Mouse (Mus musculus): ENCODE measurements around the gene Zyg11a.
"Not testable (repeated sequence)": the region's sequence is repeated elsewhere in the genome, so short reads cannot be mapped to it uniquely, and the experiment has no call there.

Zyg11a gene
- long read RNA-seq, experiment 1, result 0 reads
- long read RNA-seq, experiment 2, result 0 reads

DNA sequence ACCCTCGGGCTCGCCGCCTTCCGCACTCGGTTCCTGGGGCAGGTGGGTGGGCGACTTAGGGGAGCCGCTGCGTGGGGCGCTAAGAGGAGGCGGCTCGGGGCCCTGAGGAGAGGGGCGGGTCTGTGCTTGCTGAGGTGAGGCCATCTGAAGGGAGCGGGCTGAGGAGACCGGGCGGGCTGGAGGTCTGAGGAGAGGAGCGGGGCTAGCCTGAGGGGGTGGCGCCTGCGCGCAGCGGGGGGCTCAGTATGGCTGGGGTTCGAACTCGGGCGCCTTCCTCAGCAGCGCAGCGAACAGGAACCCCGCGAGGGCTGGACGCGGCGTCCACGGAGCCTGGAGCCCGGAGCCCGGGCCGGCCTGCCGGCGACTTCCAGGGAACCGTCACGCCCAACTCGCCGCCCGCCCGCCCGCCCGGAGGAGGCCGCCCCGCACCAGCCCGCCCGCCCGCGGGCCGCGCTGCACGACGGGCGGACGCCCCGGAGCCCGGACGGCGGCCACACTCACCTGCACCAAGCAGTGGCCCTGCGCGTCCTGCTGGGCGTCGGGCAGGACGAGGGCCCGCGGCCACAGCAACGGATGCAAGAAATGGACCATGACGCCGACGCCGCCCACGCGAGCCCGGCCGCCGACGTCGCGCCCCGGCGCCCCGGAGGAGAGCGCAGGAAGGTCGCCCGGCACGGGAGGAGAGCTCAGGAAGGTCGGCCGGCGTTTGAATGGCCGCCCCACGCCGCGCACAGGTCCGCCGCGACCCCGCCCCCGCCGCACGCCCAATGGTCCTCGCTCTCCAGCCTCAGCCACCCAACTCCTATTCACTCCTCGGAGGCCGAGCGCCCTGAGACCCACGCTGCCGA, at the start of gene Zyg11a:
Gene Zyg11a, minus strand, starts transcription at position 717 of the 848 bp plus-strand sequence.
- intact Hi-C loops (cut with DNase I), result no loop called here

DNA sequence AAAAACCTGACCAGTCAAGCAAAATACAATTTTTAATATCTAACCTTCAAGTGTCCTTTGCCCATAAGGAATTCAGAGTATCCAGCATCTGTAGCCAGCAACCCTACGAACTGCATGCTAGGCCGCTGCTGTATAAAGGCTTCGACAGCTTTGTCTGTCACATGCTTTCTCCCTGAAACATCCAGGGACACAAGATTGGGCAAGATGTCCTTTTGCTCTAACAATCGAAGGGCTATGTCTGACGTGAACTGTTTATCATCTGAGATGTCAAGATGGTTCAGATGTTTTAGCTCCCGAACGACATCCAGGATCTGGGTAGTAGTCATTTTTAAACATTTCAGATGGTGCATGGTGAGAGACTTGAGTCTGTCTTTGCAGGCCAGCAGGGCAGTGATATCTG, 47.9 kb upstream of the Zyg11a start:
- intact Hi-C loops (cut with DNase I), result no loop called here

DNA sequence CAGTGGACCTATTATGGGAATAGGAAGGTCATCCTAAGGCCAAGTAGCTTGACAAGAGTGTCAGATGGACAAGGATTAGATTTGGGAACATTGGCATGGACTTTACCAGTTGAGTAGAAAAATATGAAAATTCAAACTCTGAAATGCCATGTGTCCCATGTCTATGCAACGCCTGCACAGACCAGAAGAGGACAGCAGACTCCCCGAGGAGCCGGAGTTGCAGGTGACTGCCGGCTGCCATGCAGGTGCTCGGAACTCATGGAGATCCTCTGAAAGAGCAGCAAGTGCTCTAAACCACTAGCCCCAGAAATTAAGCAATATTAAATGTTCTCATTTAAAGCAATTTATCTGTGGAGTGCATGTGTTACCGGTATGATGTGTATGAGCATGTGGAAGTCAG, 35.5 kb upstream of the Zyg11a start:
- intact Hi-C loops (cut with DNase I), result no loop called here

DNA sequence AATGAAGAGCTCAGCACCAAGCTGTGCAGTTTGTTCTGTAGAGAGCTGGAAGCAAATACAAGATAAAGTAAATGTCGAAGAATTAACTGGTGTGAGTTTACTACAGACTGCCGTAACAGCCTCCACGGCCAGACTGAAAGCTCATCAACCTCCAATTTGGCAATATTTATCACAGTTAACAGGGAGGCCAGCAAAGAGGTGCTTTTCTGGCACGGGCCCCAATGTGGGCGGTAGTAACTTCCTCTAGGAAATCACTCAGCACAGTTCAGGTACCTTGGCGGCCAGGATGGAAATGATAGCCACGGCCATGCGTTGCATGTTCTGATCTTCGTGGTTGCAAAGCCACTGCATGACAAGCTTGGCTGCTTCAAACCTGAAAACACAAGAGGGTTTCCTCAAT, 32.7 kb upstream of the Zyg11a start:
- intact Hi-C loops (cut with DNase I), result no loop called here

DNA sequence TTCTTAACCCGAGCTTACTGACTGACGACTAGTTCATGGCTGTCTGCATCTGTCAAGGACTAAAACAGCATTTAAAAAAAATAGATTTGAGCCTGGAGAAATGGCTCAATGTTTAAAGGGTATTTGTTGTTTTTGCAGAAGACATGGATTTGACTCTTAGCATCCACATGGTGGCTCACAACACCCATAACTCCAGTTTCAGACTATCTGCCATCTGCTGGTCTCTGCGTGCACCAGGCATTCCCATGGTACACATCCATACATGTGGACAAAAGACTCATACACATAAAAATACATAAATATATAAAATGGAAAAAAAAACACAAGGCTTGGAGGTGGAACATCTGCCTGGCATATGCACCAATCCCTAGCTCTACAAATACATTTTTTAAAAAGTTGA, 31.5 kb upstream of the Zyg11a start:
- intact Hi-C loops (cut with DNase I), result no loop called here

DNA sequence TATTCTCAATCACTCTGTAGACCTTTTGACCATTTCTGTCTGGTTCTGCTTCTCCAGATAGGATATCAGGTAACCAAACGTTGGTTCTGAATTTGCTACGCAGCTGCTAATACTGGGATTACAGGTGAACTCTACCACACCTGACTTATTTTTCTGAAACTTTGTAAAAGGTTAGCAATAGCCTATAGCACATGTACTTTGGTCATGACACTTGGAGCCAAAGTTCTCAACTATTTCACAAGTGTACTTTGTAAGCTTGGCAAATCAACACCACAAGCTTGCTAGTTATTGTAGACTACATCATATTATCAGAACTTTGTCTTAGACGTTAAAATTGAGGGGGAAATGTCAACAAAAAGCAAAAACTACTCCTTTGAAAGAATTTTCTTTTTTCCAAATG, 15.8 kb upstream of the Zyg11a start:
- intact Hi-C loops (cut with DNase I), result no loop called here

DNA sequence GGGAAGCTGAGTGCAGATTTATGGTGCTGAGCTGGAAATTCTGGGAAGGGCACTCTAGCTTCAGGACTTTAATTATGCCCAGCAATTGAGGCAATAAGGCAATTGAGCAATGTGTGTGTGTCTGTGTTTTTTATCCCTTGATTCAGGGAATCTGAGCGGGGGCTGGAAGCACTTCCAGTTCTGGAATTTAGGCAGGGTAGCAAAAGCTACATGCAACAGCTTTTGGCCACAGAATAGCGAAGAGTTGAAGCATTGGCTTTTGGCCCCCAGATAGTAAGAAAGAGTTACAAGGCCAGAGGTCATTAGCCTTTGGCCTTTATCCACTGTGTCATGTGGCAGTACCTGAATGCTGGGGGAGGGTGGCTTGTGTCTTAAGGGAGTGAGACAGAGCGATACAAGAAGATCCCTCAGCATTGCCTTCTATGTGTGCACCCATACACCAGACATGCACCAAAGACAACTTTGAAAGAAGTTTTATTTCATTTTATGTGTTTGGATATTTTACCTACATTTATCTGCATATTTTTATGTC, 7.6 kb upstream of the Zyg11a start:
- intact Hi-C loops (cut with DNase I), result no loop called here

DNA sequence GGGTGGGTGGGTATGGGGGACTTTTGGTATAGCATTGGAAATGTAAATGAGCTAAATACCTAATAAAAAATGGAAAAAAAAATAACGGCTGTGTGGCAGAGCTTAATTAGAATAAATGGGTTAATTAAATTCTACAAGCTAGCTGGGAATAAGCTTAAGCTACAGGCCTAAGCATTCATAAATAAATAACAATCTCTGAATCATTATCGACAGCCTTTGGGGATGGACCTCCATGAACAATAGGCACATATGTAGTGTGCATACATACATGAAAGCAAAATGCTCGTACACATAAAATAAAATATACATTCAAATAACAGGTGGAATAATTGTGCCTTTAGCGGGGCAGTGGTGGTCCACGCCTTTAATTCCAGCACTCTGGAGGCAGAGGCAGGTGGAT, 4.7 kb upstream of the Zyg11a start:
- intact Hi-C loops (cut with DNase I), result no loop called here

DNA sequence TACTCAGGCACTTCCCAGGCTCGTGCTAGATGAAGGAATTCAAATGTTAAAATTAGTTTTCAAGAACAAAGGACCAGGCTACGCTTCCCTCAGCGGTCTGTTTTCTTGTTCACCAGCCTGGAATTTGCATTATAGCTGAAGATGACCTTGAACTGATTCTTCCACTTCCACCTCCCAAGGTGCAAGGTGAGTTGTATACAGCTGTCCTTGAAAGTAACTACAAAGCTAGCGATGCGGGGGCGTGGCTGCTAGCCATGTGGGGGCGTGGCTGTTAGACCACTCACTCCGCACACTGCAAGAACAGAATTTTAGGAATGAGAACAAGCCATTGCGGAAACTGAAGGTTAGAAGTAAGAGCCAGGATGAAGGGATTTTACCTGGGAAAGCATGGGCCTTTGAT, 1.2 kb upstream of the Zyg11a start:
- intact Hi-C loops (cut with DNase I), result no loop called here

DNA sequence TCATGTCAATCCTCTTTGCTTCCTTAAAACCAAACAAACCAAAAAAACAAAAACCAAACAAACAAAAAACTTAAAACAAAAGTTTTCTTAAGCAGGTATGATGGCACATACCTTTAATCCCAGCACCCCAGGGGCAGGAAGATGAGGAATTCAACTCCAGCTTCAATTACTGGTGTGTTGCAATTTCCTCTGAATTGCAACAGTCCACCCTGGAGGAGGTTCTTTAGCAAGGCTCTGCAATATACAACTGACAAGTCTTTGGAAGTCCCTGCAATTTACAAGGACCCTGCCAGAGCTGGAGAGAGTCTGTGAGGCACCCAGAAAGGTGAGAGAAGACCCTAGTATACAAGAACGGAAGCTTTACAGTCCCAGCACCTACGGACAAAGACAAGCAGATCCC, 4.8 kb downstream of the Zyg11a start:
- intact Hi-C loops (cut with DNase I), result no loop called here

DNA sequence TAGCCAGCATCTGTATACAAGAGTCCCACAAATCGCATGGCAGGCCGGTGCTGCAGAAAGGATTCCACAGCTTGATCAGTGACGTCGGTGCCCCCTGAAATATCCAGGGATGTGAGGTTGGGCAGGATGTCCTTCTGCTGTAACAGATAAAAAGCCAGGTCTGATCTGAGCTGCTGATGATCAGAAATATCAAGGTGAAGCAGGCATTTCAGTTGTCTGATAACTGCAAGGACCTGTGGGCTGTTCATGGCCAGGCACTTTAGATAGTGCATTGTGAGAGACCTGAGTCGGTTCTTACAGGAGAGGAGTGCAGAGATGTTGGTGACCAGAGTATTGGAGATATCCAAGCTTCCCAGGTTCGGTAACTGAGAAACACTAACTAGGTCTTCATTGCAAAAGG, 13.2 kb downstream of the Zyg11a start:
- intact Hi-C loops (cut with DNase I), result no loop called here

DNA sequence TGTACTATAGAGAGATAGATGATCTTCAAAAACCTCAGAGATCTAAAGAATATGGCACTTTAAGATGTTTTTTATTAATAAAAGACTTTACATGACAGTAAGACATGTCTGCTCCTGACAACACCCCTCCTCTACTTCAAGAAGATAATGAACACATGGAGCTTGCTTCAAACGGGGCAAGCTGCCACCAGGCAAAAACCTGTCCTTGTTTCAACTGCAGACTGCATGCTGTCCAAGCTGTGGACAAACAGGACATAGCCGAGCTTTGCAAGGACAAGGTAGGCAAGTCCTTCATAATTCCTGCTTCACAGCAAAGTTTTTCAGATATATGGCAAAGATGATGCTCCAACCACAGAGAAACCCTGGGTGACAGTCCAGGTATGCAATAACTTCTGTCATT, 18.6 kb downstream of the Zyg11a start:
- intact Hi-C loops (cut with DNase I), result no loop called here

DNA sequence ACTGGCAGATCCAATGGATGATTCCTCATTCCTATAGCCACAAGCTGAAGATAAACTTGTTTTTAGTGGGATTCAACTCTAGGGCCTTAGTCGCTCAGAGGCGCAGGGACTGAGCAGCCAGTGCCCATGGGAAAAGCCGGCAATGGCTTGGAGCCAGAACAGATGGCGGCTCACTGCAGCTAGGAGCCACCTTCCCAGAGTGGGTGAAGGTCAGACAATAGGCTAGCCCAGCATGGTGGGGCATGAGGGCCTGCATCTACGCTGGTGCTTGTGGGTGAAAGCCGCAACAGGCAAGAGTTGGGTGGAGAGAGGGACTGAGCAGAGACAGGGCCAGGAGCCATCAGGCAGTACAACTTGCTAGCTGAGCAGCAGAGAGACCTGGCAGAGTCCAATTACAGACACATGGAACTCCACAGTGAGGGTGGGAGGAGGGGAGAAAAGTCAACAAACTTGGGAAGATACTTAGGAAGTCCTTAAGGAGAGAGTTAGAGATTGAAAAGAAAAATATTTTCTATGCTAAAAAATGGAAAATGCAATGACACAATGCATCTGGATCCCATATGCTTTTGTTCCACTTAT, 21.5 kb downstream of the Zyg11a start:
- intact Hi-C loops (cut with DNase I), result no loop called here

DNA sequence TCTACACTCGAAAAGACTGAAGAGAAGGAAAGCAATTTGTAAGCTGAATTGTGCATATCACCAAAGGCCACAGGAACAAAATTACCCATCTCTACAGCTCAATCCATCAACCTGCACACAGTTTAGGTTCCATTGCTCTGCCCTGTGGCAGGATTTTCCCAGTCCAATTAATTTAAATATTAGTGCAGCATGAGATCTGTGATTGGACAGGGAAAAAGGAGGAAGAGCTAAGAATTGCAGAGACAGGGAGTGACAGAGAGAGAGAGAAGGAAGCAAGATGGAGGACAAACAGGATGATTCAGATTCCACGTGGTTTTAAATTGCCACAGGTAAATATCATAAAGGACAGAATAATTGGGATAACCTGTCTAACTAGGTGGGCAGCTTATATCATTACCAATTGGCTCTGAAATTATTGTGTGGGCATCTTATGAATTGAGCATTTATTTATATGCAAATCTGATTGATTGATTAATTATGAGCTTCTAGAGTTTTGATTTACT, 25.0 kb downstream of the Zyg11a start:
- intact Hi-C loops (cut with DNase I), result no loop called here

DNA sequence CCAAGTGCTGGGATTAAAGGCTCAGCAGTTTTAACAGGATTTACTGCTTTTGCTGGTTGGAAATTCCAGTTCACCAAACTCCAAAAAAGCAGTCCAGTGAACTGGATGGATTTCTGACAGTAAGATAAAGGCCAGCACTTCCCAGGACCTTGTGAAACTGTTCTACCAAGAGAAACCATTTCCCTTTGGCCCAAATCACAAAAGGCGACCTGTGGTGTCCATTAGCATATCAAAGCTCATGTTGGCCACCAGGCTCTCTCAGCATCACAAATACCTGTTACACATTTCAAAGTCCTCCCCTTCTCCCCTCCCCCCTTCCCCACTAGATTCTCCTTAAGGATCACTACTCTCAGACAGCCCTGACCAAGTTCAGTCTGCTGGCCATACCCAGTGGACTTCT, 35.6 kb downstream of the Zyg11a start:
- intact Hi-C loops (cut with DNase I), result no loop called here

DNA sequence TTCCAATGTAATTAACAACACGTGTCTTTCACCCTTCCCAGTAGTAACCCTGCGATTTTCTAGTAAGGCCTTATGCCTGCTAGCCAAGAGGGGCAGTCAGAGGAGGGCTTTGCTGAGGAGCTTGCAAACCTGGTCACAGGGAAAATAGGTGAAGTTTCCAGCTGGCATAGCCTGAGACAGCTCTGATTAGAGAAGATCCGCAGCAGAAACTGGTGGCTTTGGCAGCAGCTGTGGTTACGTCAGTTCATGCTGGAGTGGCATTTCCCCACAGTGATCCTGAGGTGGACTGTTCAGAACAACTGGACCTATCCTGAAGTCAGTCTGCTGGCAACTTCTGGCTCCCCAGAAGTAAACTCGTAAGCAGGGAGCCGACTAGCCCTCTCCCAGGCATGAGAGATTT, 49.8 kb downstream of the Zyg11a start:
- intact Hi-C loops (cut with DNase I), result loop anchor here (10.0 kb wide), 1 partner anchor 157 kb away; the partner anchor contains the start of gene Coa7

DNA sequence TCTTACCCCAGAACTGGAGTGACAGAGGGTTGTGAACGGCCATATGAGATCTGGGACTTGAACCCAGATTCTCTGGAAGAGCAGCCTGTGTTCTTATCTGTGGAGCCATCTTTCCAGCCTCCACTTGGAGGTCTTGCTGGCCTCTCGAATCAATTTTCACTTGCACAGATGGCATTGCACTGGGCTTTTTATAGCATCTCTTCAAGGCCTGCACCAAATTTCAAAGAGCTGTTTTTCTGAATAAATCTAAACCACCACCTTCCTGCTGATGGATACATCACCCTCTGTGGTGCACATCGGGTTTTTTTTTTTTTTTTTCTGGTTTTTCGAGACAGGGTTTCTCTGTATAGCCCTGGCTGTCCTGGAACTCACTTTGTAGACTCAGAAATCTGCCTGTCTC, 51.0 kb downstream of the Zyg11a start:
- intact Hi-C loops (cut with DNase I), result loop anchor here (10.0 kb wide), 1 partner anchor 158 kb away; the partner anchor contains the start of gene Coa7

DNA sequence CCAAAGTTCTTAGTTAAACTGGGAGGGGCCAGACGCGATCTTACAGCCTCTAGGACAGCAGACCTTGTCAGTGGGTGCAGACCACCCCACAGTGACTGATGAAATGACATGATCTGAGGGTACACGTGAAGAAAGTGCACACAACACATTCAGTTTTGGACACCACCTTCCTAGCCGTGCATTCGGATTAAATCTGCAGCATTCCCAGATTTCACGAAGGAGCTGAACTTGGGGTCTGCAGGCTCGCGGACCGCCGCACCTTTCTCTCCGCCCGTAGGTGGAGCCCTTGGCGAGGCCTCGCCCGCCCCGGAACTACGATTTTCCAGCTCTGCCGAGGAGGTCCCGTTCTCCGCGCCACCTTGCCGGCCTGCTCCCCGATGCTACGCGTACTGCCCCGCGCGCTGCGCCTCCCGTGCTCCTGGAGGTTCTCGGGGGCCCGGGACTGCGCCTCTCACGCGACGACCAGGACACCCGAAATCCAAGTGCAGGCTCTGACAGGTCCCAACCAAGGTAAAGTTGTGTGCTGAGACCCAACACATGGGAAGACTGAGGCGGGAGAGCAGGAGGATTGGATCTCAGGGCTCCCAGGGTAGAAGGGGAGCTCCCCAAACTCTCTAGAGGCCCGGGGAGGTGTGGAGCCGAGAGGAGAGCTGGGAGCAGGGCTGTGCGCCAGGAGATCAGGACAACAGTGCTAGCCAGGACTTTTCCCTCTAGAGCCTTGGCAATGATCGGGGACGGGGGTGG, 52.5 kb downstream of the Zyg11a start, which contains the start of gene Echdc2:
Gene Echdc2, plus strand, starts transcription at position 286 of the 744 bp plus-strand sequence.
- intact Hi-C loops (cut with DNase I), result loop anchor here (10.0 kb wide), 1 partner anchor 159 kb away; the partner anchor contains the start of gene Coa7

DNA sequence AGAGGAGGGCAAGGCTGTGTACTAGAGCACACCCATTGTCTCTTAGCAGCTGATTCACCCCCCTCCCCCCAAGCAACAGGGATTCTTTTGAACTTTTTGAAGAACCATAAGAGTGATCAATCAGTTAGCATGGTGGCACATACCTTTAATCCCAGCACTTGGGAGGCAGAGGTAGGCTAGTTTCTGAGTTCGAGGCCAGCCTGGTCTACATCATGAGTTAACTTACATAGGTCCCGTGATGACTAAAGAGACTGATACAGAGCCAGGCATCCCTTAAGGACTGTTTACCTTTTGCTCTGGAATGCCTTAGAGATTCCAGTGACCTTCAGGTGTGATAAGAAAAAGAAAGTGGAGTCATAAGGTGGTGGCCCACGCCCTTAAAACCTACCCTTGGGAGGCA, 54.6 kb downstream of the Zyg11a start:
- intact Hi-C loops (cut with DNase I), result loop anchor here (10.0 kb wide), 1 partner anchor 162 kb away; the partner anchor contains the start of gene Coa7

DNA sequence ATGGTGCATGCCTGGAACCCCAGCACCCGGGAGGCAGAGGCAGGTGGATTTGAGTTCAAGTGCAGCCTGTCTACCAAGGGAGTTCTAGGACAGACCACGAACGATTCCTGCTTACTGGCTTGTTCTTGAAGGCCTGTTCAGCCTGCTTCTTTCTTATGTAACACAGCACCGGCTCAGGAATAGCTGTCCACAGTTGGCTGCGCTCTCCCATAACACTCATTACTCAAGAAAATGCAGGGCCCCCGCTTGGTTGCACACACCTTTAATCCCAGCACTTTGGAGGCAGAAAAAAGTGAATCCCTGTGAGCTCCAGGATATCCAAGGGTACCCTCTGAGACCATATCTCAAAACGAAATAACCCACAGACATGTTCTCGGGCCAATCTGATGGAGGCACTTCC, 55.9 kb downstream of the Zyg11a start:
- intact Hi-C loops (cut with DNase I), result loop anchor here (10.0 kb wide), 1 partner anchor 163 kb away; the partner anchor contains the start of gene Coa7

DNA sequence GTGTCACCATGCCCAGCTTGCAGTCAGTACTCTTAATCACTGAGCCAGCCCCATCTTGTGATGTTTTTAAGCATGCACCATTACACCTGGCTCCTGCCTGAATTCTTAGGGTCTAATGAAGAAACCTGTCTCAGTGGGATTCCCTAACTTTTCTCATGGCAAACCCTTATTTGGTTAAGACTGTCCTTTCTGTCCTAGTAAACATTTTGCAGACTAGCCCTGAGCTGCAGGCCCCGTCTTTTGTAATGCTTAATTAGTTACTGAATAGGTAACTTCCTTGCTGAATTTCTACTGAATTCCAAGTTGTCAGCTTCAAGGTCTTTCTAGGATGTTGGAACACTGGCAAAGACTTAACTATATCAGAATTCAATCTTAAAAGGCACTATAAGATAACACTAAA, 62.7 kb downstream of the Zyg11a start:
- intact Hi-C loops (cut with DNase I), result not testable (repeated sequence)

Data from adrenal gland (tissue).